8 mouse cellular contexts compared by ENCODE assay signal in genomic region chr14:55015767-55016111, GRCm38 (mm10). TPM values are rescaled to one million over a fixed set of nuclear protein-coding genes. Genes with fewer than 3 reads are reported as not detected.
DNase-seq lines count a peak whose midpoint lies in the region; ATAC-seq and TF ChIP-seq lines count a peak whose summit lies in the region.

No protein-coding gene starts in this region.

- no peaks in the 10 kb centered on the region for H3K9me3 ChIP-seq in heart, embryonic 10.5 days
- H3K9me3 ChIP-seq in E14TG2a.4 (ENCODE audit: low read length), result no peaks in the 10 kb centered on the region
- H3K9me3 ChIP-seq in forebrain, embryonic 11.5 days (ENCODE audit: control insufficient read depth, low read length), result no peaks in the 10 kb centered on the region
- H3K9me3 ChIP-seq in liver, embryonic 13.5 days (replicated peaks), result no peaks in the 10 kb centered on the region

- no peak for DNase-seq in heart, embryonic 10.5 days (ENCODE audit: low spot score)
- no peak for DNase-seq in heart, postnatal 14 days
- no peak for DNase-seq in forebrain, embryonic 11.5 days (ENCODE audit: low spot score)
- DNase-seq in liver, embryonic 13.5 days, result no peak
- no peak for DNase-seq in urinary bladder, adult 2 months (ENCODE audit: low spot score)
- no peak for DNase-seq in right cerebral cortex, adult 18-20 months
- no peak for DNase-seq in natural killer cell, adult 2 months (ENCODE audit: low spot score in 2 of 2)

- H3K36me3 ChIP-seq in heart, embryonic 10.5 days, result peaks cover 29% of the 10 kb centered on the region
- H3K36me3 ChIP-seq in E14TG2a.4 (ENCODE audit: insufficient read depth, low read length), result peaks cover 37% of the 10 kb centered on the region
- H3K36me3 ChIP-seq in forebrain, embryonic 11.5 days (ENCODE audit: control insufficient read depth, insufficient read depth, low read length), result no peaks in the 10 kb centered on the region
- H3K36me3 ChIP-seq in liver, embryonic 13.5 days, result peaks cover 29% of the 10 kb centered on the region

- no peak for TF ChIP-seq CTCF in E14TG2a.4 (conservative IDR thresholded peaks at IDR 0.05; ENCODE audit: low read length)

- peak overlapping the region; percentile 96 for H3K27ac ChIP-seq in heart, embryonic 10.5 days
- 0 out of 2 replicates have a peak overlapping the region, but pooled peaks have one; percentile 34 for H3K27ac ChIP-seq in forebrain, embryonic 11.5 days (ENCODE audit: low read depth, low read length)
- peak overlapping the region; percentile 82 for H3K27ac ChIP-seq in liver, embryonic 13.5 days

- H3K9ac ChIP-seq in forebrain, embryonic 11.5 days (ENCODE audit: low read length), result peak overlapping the region; percentile 77
- H3K9ac ChIP-seq in liver, embryonic 13.5 days, result peak overlapping the region; percentile 83

- no peaks in the 10 kb centered on the region for H3K27me3 ChIP-seq in heart, embryonic 10.5 days (ENCODE audit: insufficient read depth, poor library complexity, severe bottlenecking)
- no peaks in the 10 kb centered on the region for H3K27me3 ChIP-seq in E14TG2a.4 (ENCODE audit: insufficient read depth, low read length)
- H3K27me3 ChIP-seq in forebrain, embryonic 11.5 days (ENCODE audit: control insufficient read depth, insufficient read depth, low read length), result no peaks in the 10 kb centered on the region
- no peaks in the 10 kb centered on the region for H3K27me3 ChIP-seq in liver, embryonic 13.5 days

- 0 out of 2 replicates have a peak, but pooled peaks cover 4% of the 10 kb centered on the region for H3K4me1 ChIP-seq in heart, embryonic 10.5 days
- H3K4me1 ChIP-seq in E14TG2a.4 (replicated peaks; ENCODE audit: low read depth, low read length), result peaks cover 10% of the 10 kb centered on the region
- H3K4me1 ChIP-seq in forebrain, embryonic 11.5 days (replicated peaks; ENCODE audit: control insufficient read depth, insufficient read depth, low read length), result no peaks in the 10 kb centered on the region
- H3K4me1 ChIP-seq in liver, embryonic 13.5 days (replicated peaks), result peaks cover 20% of the 10 kb centered on the region

- no peak; the same call in 1 of the 2 replicates for ATAC-seq in forebrain, embryonic 11.5 days (replicated peaks; ENCODE audit: low FRiP score)
- no peak for ATAC-seq in liver, embryonic 13.5 days (ENCODE audit: low read depth)

- under 1% methylated on average over 17 of the region's 17 CpGs for whole genome bisulfite sequencing in heart, embryonic 10.5 days
- WGBS in forebrain, embryonic 11.5 days, result under 1% methylated on average over 17 of the region's 17 CpGs
- under 1% methylated on average over 17 of the region's 17 CpGs for WGBS in liver, embryonic 13.5 days (ENCODE audit: insufficient replicate concordance)

- peak overlapping the region; percentile 82 for H3K4me3 ChIP-seq in heart, embryonic 10.5 days
- peak overlapping the region; percentile 92 for H3K4me3 ChIP-seq in E14TG2a.4 (replicated peaks; ENCODE audit: low read length)
- peak overlapping the region; percentile 76 for H3K4me3 ChIP-seq in forebrain, embryonic 11.5 days (ENCODE audit: low read depth, low read length)
- H3K4me3 ChIP-seq in liver, embryonic 13.5 days (replicated peaks), result peak overlapping the region; percentile 77

- peak overlapping the region; percentile 66 for H3K4me2 ChIP-seq in forebrain, embryonic 11.5 days (ENCODE audit: low read depth, low read length, severe bottlenecking)
- peak overlapping the region; percentile 78 for H3K4me2 ChIP-seq in liver, embryonic 13.5 days

- intact Hi-C loops in heart, postnatal 14 days (cut with DNase I), result loop anchor here (2.0 to 10.0 kb wide), 3 partner anchors 115 to 331 kb away; partner anchors contain the start of genes 1700123O20Rik and Acin1

RNA-seq across cellular contexts. Expression of gene Ngdn, which starts 0.5 kb away (rescaled TPM):
- polyA plus RNA-seq in heart, embryonic 10.5 days (2016; fragmentation: Nextera tagmentation; extraction: Ambion mirVana), result 73.7 and 88.8 TPM in 2 replicates
- total RNA-seq in heart, postnatal 14 days (2021), result 10 to 100 TPM; 23.4 to 28.4 TPM
- polyA plus RNA-seq in forebrain, embryonic 11.5 days (2014; fragmentation: Nextera tagmentation; extraction: Ambion mirVana), result 94.1 and 95.8 TPM in 2 replicates
- 55.5 and 61.8 TPM in 2 replicates for polyA plus RNA-seq in liver, embryonic 13.5 days (2015; fragmentation: Nextera tagmentation; extraction: Ambion mirVana)
- 53.7 and 65.8 TPM in 2 replicates for polyA plus RNA-seq in urinary bladder, adult 2 months (2012; rRNA removed)

RNA-seq across cellular contexts. Expression of gene Myh7, which starts 21.3 kb away (rescaled TPM):
- polyA plus RNA-seq in heart, embryonic 10.5 days (2016; fragmentation: Nextera tagmentation; extraction: Ambion mirVana), result 2,022 and 5,104 TPM in 2 replicates
- 1,000 to 10,000 TPM; 2,004 to 2,187 TPM for total RNA-seq in heart, postnatal 14 days (2021)
- polyA plus RNA-seq in forebrain, embryonic 11.5 days (2014; fragmentation: Nextera tagmentation; extraction: Ambion mirVana), result 0.11 and 0.52 TPM in 2 replicates
- polyA plus RNA-seq in liver, embryonic 13.5 days (2015; fragmentation: Nextera tagmentation; extraction: Ambion mirVana), result 0.98 and 6.2 TPM in 2 replicates
- 0.26 and 0.47 TPM in 2 replicates for polyA plus RNA-seq in urinary bladder, adult 2 months (2012; rRNA removed)

RNA-seq across cellular contexts. Expression of gene Gm17428, which starts 39.0 kb away (rescaled TPM):
- polyA plus RNA-seq in heart, embryonic 10.5 days (2016; fragmentation: Nextera tagmentation; extraction: Ambion mirVana), result not detected in 2 replicates
- total RNA-seq in heart, postnatal 14 days (2021), result not detected
- not detected in 2 replicates for polyA plus RNA-seq in forebrain, embryonic 11.5 days (2014; fragmentation: Nextera tagmentation; extraction: Ambion mirVana)
- polyA plus RNA-seq in liver, embryonic 13.5 days (2015; fragmentation: Nextera tagmentation; extraction: Ambion mirVana), result not detected in 2 replicates
- not detected in 2 replicates for polyA plus RNA-seq in urinary bladder, adult 2 months (2012; rRNA removed)

RNA-seq across cellular contexts. Expression of gene Myh6, which starts 49.0 kb away (rescaled TPM):
- 2,034 and 3,157 TPM in 2 replicates for polyA plus RNA-seq in heart, embryonic 10.5 days (2016; fragmentation: Nextera tagmentation; extraction: Ambion mirVana)
- over 10,000 TPM; 23,215 to 24,603 TPM for total RNA-seq in heart, postnatal 14 days (2021)
- polyA plus RNA-seq in forebrain, embryonic 11.5 days (2014; fragmentation: Nextera tagmentation; extraction: Ambion mirVana), result 0.32 TPM in 1 of 2 replicates, not detected in the other
- polyA plus RNA-seq in liver, embryonic 13.5 days (2015; fragmentation: Nextera tagmentation; extraction: Ambion mirVana), result 0.69 and 2.9 TPM in 2 replicates
- 0.15 and 0.22 TPM in 2 replicates for polyA plus RNA-seq in urinary bladder, adult 2 months (2012; rRNA removed)

Comparison
In these comparisons a context has a peak if more than half of its experiments do, and no peak if none do; other contexts are left out.
1. H3K27ac ChIP-seq: peak in every context shown above with its lines; median percentile 96 in heart, embryonic 10.5 days; 82 in liver, embryonic 13.5 days; 34 in forebrain, embryonic 11.5 days.
2. RNA of gene Myh7, which starts 21.3 kb away (polyA plus RNA-seq): 2,022 to 5,104 TPM in heart, embryonic 10.5 days; 0.98 to 6.2 TPM in liver, embryonic 13.5 days, 0.11 to 0.52 TPM in forebrain, embryonic 11.5 days and 0.26 to 0.47 TPM in urinary bladder, adult 2 months; every median in the first group is over 100 times any median in the second.
3. Peak in every context shown above with its lines, with median percentiles within 50 percentile points of each other: H3K4me3 ChIP-seq.